Comparison of ENCODE assay signal across 25 mouse cellular contexts in the genomic region with DNA sequence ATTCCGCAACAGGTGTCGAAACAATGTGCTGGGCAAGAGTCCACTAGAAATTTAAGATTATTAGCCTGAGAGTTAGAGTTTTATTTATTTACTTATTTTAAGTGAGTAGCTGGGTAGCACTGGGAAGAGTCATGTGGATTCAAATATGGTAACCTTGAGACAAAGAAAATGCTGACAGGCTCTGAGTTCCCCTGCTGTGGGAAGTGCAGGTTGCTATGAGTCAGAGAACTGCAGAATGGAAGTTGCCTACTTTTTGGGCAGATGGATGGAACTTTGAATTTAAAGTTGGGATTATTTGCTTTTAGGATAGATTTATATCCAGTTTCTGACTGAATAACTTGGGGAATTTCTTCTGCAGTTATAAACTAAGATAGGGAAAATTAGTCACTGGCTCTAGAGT.
A peak's percentile ranks its signal among the peaks of the same experiment; 100 is the strongest.
DNase-seq lines count a peak whose midpoint lies in the region; ATAC-seq lines count a peak whose summit lies in the region.
"Had no signal": no experiment of that assay in that cellular context is flagged by ENCODE, and none has a peak within 500 bp of the region (broad histone marks: within the 10 kb centered on the region; RNA-seq: fewer than 3 reads in every experiment).

No protein-coding gene starts in this region.

- H3K4me1 ChIP-seq in forebrain, embryonic 16.5 days (replicated peaks; ENCODE audit: control insufficient read depth, insufficient read depth, low read length) = no peaks in the 10 kb centered on the region
- H3K4me1 ChIP-seq: embryonic facial prominence, embryonic 13.5 days; embryonic facial prominence, embryonic 15.5 days; forebrain, embryonic 10.5 days; forebrain, embryonic 12.5 days had no signal

- no peak for ATAC-seq in forebrain, embryonic 16.5 days
- ATAC-seq: activated CD4-positive, CD25-positive, alpha-beta regulatory T cell, adult 4 months; forebrain, embryonic 14.5 days; forebrain, postnatal 0 days had no signal

- H3K27me3 ChIP-seq in forebrain, embryonic 16.5 days (replicated peaks; ENCODE audit: control insufficient read depth, insufficient read depth, low read length) = no peaks in the 10 kb centered on the region
- H3K27me3 ChIP-seq: embryonic facial prominence, embryonic 13.5 days; embryonic facial prominence, embryonic 15.5 days; forebrain, embryonic 12.5 days had no signal

- 93% methylated on average over 2 of the region's 2 CpGs for WGBS in forebrain, embryonic 16.5 days

- DNase-seq in layer of hippocampus, adult 11-12 months (ENCODE audit: low spot score) = peak; percentile 13
- no peak for DNase-seq in layer of hippocampus, postnatal 14 days (ENCODE audit: low spot score in 2 of 2)
- DNase-seq in right cerebral cortex, adult 18-20 months = peak; percentile 3
- no peak for DNase-seq in right cerebral cortex, postnatal 4 days
- peak; percentile 58 for DNase-seq in brain, adult 2 months (ENCODE audit: low read depth, low spot score)
- no peak for DNase-seq in spleen, postnatal 4 days (ENCODE audit: low spot score in 2 of 2)
- DNase-seq: adrenal gland, adult 8-10 months; adrenal gland, postnatal 14 days; adrenal gland, postnatal 36 days; cerebellum, adult 11 months; cerebellum, adult 18-20 months; cerebellum, adult 8-10 months; cerebellum, adult 9-11 months; cerebellum, postnatal 14 days; cerebellum, postnatal 36 days; embryo, embryonic 11 days; forebrain, postnatal 0 days had no signal

- H3K9ac ChIP-seq in forebrain, embryonic 16.5 days (replicated peaks; ENCODE audit: low read depth, low read length) = no peak overlapping the region
- H3K9ac ChIP-seq: embryonic facial prominence, embryonic 13.5 days; embryonic facial prominence, embryonic 15.5 days; forebrain, embryonic 12.5 days; forebrain, postnatal 0 days had no signal

- H3K4me2 ChIP-seq in forebrain, embryonic 16.5 days (ENCODE audit: low read length) = no peak overlapping the region
- H3K4me2 ChIP-seq: embryonic facial prominence, embryonic 13.5 days; embryonic facial prominence, embryonic 15.5 days; forebrain, embryonic 12.5 days had no signal

- H3K27ac ChIP-seq in forebrain, embryonic 16.5 days (ENCODE audit: low read length) = no peak overlapping the region
- H3K27ac ChIP-seq: embryonic facial prominence, embryonic 13.5 days; embryonic facial prominence, embryonic 15.5 days; forebrain, embryonic 10.5 days; forebrain, embryonic 12.5 days had no signal

- no peak overlapping the region for H3K4me3 ChIP-seq in forebrain, embryonic 16.5 days (replicated peaks; ENCODE audit: low read length)
- H3K4me3 ChIP-seq: embryonic facial prominence, embryonic 13.5 days; embryonic facial prominence, embryonic 15.5 days; erythroblast, embryonic 14.5 days; forebrain, embryonic 10.5 days; forebrain, embryonic 12.5 days had no signal

- no peaks in the 10 kb centered on the region for H3K36me3 ChIP-seq in forebrain, embryonic 16.5 days (ENCODE audit: control insufficient read depth, insufficient read depth)
- H3K36me3 ChIP-seq: embryonic facial prominence, embryonic 13.5 days; embryonic facial prominence, embryonic 15.5 days; forebrain, embryonic 10.5 days; forebrain, embryonic 12.5 days had no signal

- H3K9me3 ChIP-seq in forebrain, embryonic 16.5 days (ENCODE audit: control insufficient read depth, low read length) = no peaks in the 10 kb centered on the region
- H3K9me3 ChIP-seq: embryonic facial prominence, embryonic 13.5 days; embryonic facial prominence, embryonic 15.5 days; forebrain, embryonic 10.5 days; forebrain, embryonic 12.5 days had no signal

Comparison
In these comparisons a context has a peak if more than half of its experiments do, and no peak if none do; other contexts are left out.
1. DNase-seq: peak in layer of hippocampus, adult 11-12 months (single experiment), right cerebral cortex, adult 18-20 months (single experiment) and brain, adult 2 months (single experiment); none in layer of hippocampus, postnatal 14 days (0 of 2), right cerebral cortex, postnatal 4 days (single experiment) and spleen, postnatal 4 days (0 of 2).